ENCODE assay signal across 32 mouse cellular contexts in genomic region chrX:60940225-60940624, GRCm38 (mm10). TPM values are rescaled to one million over a fixed set of nuclear protein-coding genes. Genes with fewer than 3 reads are reported as not detected.
DNase-seq lines count a peak whose midpoint lies in the region; ATAC-seq and TF ChIP-seq lines count a peak whose summit lies in the region.
"Had no signal": no experiment of that assay in that cellular context is flagged by ENCODE, and none has a peak within 500 bp of the region (broad histone marks: within the 10 kb centered on the region; RNA-seq: fewer than 3 reads in every experiment).

No protein-coding gene starts in this region.

- H3K27me3 ChIP-seq in forebrain, embryonic 12.5 days: no peaks in the 10 kb centered on the region
- H3K27me3 ChIP-seq in forebrain, postnatal 0 days (ENCODE audit: insufficient read depth, low read length): no peaks in the 10 kb centered on the region
- no peaks in the 10 kb centered on the region for H3K27me3 ChIP-seq in hindbrain, embryonic 12.5 days
- no peaks in the 10 kb centered on the region for H3K27me3 ChIP-seq in hindbrain, embryonic 13.5 days
- H3K27me3 ChIP-seq: CH12.LX; embryonic facial prominence, embryonic 12.5 days; embryonic facial prominence, embryonic 15.5 days had no signal

- 49% methylated on average over 3 of the region's 3 CpGs for WGBS in forebrain, embryonic 12.5 days
- WGBS in forebrain, postnatal 0 days: 53% methylated on average over 3 of the region's 3 CpGs
- WGBS in hindbrain, embryonic 12.5 days: 77% methylated on average over 3 of the region's 3 CpGs
- 76% methylated on average over 3 of the region's 3 CpGs for WGBS in hindbrain, embryonic 13.5 days

- no peak overlapping the region for H3K4me2 ChIP-seq in forebrain, embryonic 12.5 days
- no peak overlapping the region for H3K4me2 ChIP-seq in forebrain, postnatal 0 days (ENCODE audit: low read depth)
- no peak overlapping the region for H3K4me2 ChIP-seq in hindbrain, embryonic 12.5 days (replicated peaks)
- H3K4me2 ChIP-seq in hindbrain, embryonic 13.5 days: no peak overlapping the region
- H3K4me2 ChIP-seq: embryonic facial prominence, embryonic 12.5 days; embryonic facial prominence, embryonic 15.5 days; heart, embryonic 11.5 days; hindbrain, embryonic 14.5 days had no signal

- H3K9ac ChIP-seq in forebrain, embryonic 12.5 days: no peak overlapping the region
- H3K9ac ChIP-seq in forebrain, postnatal 0 days: no peak overlapping the region
- H3K9ac ChIP-seq in hindbrain, embryonic 12.5 days: no peak overlapping the region
- H3K9ac ChIP-seq in hindbrain, embryonic 13.5 days: no peak overlapping the region
- H3K9ac ChIP-seq: embryonic facial prominence, embryonic 12.5 days; embryonic facial prominence, embryonic 15.5 days; hindbrain, embryonic 14.5 days had no signal

- TF ChIP-seq CTCF in forebrain, postnatal 0 days (IDR thresholded peaks at IDR 0.05; ENCODE audit: low read depth): no peak

- no peak for DNase-seq in forebrain, postnatal 0 days
- DNase-seq in retina, postnatal 1 day: peak; percentile 55
- DNase-seq: adrenal gland, adult 2 months; adrenal gland, postnatal 36 days; B cell, adult 2 months; cerebellum, adult 11 months; cerebellum, adult 2 months; cerebellum, adult 9-11 months; cerebellum, postnatal 25 days; gastrocnemius, adult 2 months; gastrocnemius, postnatal 14 days; heart, adult 11 months; kidney, adult 18-20 months; kidney, adult 9 months had no signal

- no peak overlapping the region for H3K4me3 ChIP-seq in forebrain, embryonic 12.5 days (replicated peaks)
- no peak overlapping the region for H3K4me3 ChIP-seq in forebrain, postnatal 0 days (ENCODE audit: low read depth, low read length)
- H3K4me3 ChIP-seq in hindbrain, embryonic 12.5 days: no peak overlapping the region
- H3K4me3 ChIP-seq in hindbrain, embryonic 13.5 days: no peak overlapping the region
- H3K4me3 ChIP-seq: embryonic facial prominence, embryonic 12.5 days; embryonic facial prominence, embryonic 15.5 days; gastrocnemius, adult 2 months had no signal

- ATAC-seq in forebrain, embryonic 12.5 days (ENCODE audit: low FRiP score): peak; percentile 64; the same call in 1 of the 2 replicates
- ATAC-seq in forebrain, postnatal 0 days: no peak
- peak; percentile 22; the same call in 1 of the 2 replicates for ATAC-seq in hindbrain, embryonic 12.5 days (ENCODE audit: low FRiP score)
- ATAC-seq in hindbrain, embryonic 13.5 days (ENCODE audit: low FRiP score): no peak
- no peak for ATAC-seq in frontal cortex, adult (ENCODE audit: low TSS enrichment)
- ATAC-seq: hindbrain, postnatal 0 days; inflammation-experienced regulatory T-cells, adult 6 months; intestine, embryonic 16.5 days; Patski had no signal

- no peak overlapping the region; the same call in 1 of the 2 replicates for H3K27ac ChIP-seq in forebrain, embryonic 12.5 days
- no peak overlapping the region for H3K27ac ChIP-seq in forebrain, postnatal 0 days (ENCODE audit: low read depth, low read length)
- H3K27ac ChIP-seq in hindbrain, embryonic 12.5 days: no peak overlapping the region
- no peak overlapping the region for H3K27ac ChIP-seq in hindbrain, embryonic 13.5 days
- H3K27ac ChIP-seq: embryonic facial prominence, embryonic 12.5 days; embryonic facial prominence, embryonic 15.5 days; gastrocnemius, adult 2 months; hindbrain, embryonic 14.5 days; hindbrain, postnatal 0 days had no signal

- H3K36me3 ChIP-seq in forebrain, embryonic 12.5 days (replicated peaks): no peaks in the 10 kb centered on the region
- H3K36me3 ChIP-seq in forebrain, postnatal 0 days (ENCODE audit: insufficient read depth): no peaks in the 10 kb centered on the region
- H3K36me3 ChIP-seq in hindbrain, embryonic 12.5 days: no peaks in the 10 kb centered on the region
- H3K36me3 ChIP-seq in hindbrain, embryonic 13.5 days: no peaks in the 10 kb centered on the region
- H3K36me3 ChIP-seq: embryonic facial prominence, embryonic 12.5 days; embryonic facial prominence, embryonic 15.5 days; G1E had no signal

- no peaks in the 10 kb centered on the region for H3K9me3 ChIP-seq in forebrain, embryonic 12.5 days
- no peaks in the 10 kb centered on the region for H3K9me3 ChIP-seq in forebrain, postnatal 0 days (ENCODE audit: low read length)
- H3K9me3 ChIP-seq in hindbrain, embryonic 12.5 days (replicated peaks): no peaks in the 10 kb centered on the region
- H3K9me3 ChIP-seq in hindbrain, embryonic 13.5 days: no peaks in the 10 kb centered on the region
- H3K9me3 ChIP-seq: embryonic facial prominence, embryonic 12.5 days; embryonic facial prominence, embryonic 15.5 days; G1E had no signal

- H3K4me1 ChIP-seq in forebrain, embryonic 12.5 days: no peaks in the 10 kb centered on the region
- no peaks in the 10 kb centered on the region for H3K4me1 ChIP-seq in forebrain, postnatal 0 days (ENCODE audit: insufficient read depth)
- no peaks in the 10 kb centered on the region for H3K4me1 ChIP-seq in hindbrain, embryonic 12.5 days
- H3K4me1 ChIP-seq in hindbrain, embryonic 13.5 days (replicated peaks): no peaks in the 10 kb centered on the region
- H3K4me1 ChIP-seq: embryonic facial prominence, embryonic 12.5 days; embryonic facial prominence, embryonic 15.5 days had no signal

RNA-seq across cellular contexts. Expression of gene Sox3, which starts 47.0 kb away (rescaled TPM):
- 8.1 and 9.3 TPM in 2 replicates for polyA plus RNA-seq in forebrain, embryonic 12.5 days (2016; fragmentation: Nextera tagmentation; extraction: Ambion mirVana)
- 2.0 and 2.4 TPM in 2 replicates for total RNA-seq in forebrain, postnatal 0 days (2014; rRNA removed)
- polyA plus RNA-seq in forebrain, postnatal 0 days (2015; fragmentation: Nextera tagmentation; extraction: Ambion mirVana): 2.1 and 2.7 TPM in 2 replicates
- polyA plus RNA-seq in hindbrain, embryonic 12.5 days (2016; fragmentation: Nextera tagmentation; extraction: Ambion mirVana): 2.0 and 2.6 TPM in 2 replicates
- 1.1 and 1.3 TPM in 2 replicates for polyA plus RNA-seq in hindbrain, embryonic 13.5 days (2015; fragmentation: Nextera tagmentation; extraction: Ambion mirVana)
- total RNA-seq: adrenal gland, adult 2 months; adrenal gland, postnatal 36 days; CH12.LX; common myeloid progenitor, adult 5-6 weeks; G1E; gastrocnemius, adult 2 months; gastrocnemius, postnatal 14 days; heart, adult 8-10 months; heart, postnatal 25 days; hematopoietic stem cell, adult 5-6 weeks had no signal
- polyA plus RNA-seq: G1E; inflammation-experienced regulatory T-cells, adult 6 months; intestine, embryonic 16.5 days; Patski had no signal

Comparison
In these comparisons a context has a peak if more than half of its experiments do, and no peak if none do; other contexts are left out.
1. ATAC-seq: peak in forebrain, embryonic 12.5 days (single experiment) and hindbrain, embryonic 12.5 days (single experiment); none in forebrain, postnatal 0 days (single experiment), hindbrain, embryonic 13.5 days (single experiment) and frontal cortex, adult (single experiment).